Mouse (Mus musculus) spleen, adult 18-20 months (tissue): ENCODE measurements around the gene Pla2g4e.

Experiments used
- DNase-seq, 2 experiments: peaks; one replicate each; pipeline ENCODE4 v3.0.0; 2022; ENCODE audit warnings: mixed read lengths in 2 of 2

The Pla2g4e gene

GRCm38 (mm10) chr2:120153586-120154360 is 91.4 kb downstream of the Pla2g4e start:
- no peak for DNase-seq

DNA sequence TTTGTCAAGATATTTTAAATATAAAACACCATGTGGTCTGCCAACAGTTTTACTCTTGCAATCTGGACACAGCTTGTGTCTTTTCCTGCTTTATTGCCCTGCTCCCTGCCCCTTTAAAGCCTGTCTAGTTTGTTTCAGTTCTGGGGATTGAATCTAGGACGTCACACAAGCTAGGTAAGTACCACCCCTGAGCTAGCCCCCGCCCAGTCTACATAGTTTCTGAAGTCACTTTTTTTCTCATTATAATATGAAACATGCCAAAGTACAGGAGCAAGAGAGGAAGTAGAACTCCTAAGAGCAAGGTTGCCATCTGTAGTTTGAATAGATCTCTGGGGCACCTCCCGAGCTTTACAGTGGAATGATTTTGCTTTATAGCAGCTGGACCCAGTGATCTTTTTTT is 94.6 kb downstream of the Pla2g4e start:
- DNase-seq, result no peak

DNA sequence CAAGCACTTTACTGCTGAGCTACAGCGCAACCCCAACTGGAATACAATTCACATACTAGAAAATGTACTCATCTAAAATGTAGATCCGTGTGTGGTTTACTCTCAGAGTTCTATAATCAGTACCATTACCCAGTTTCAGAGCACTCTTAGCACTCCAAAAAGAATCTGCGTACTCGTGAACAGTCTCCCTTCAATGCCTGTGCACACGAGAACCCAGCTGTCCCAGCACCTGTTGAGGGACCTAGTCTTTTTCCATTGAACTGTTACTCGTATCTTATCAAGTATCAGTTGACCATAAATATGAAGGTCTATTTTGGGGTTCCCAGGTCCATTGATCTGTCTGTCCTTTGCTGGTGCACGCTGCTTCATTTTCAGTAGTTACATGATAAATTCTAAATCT is 95.5 kb downstream of the Pla2g4e start:
- DNase-seq, result no peak

GRCm38 (mm10) chr2:120147999-120148398 is 97.1 kb downstream of the Pla2g4e start:
- DNase-seq, result no peak

DNA sequence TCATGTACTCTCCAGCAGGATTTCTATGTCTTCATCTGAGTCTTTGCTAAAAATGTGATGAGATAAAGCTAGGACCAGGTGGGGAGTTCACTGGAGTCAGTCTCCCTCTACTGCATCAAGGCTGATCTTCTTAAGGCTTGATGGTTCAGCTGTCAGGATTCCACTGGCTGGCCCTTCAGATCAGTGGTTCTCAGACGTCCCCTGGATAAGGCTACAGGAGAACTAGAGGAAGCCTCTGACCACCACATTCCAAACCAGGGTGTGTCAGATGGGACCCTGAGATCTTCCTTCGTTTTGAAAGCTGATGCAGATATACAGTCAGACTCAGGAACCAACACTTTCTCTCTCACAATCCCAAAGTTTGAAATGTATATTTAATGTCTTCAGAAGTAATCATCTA is 97.8 kb downstream of the Pla2g4e start:
- DNase-seq, result no peak

DNA sequence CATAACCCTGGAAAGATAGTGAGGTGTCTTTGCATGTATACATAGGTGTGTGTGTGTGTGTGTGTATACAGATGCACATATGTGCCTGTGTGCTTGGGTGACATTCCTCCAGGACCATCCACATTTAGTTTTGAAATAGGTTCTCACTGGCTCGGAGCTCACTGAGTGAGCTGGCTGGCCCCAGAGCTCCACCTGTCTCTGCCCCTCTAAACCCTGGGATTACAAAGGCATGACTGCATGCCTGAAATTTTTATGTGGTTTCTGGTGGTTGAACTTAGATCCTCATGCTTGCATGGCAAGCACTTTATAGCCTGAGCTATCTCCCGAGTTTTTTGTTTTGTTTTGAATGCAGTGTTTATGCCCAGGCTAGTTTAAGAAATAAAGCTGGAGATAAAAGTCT is 98.6 kb downstream of the Pla2g4e start:
- no peak for DNase-seq

DNA sequence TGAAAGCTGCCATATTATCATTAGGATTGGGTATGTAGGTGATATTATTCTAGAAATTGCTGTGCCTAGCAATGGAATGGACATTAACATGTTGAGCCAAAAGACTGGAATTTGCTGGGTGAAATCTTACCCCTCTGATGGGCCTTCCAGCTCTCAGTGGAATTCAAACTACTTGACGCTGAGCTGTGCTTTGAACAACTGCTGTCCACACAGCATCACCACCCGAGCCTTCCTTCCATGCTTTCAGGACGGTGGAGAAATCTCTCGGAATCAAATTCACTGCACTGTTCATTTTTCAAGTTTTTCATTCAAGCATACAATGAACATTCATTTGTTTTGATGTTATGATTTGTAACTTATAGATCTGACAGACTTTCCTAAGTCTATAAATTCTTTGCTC is 100.7 kb downstream of the Pla2g4e start:
- DNase-seq, result no peak

DNA sequence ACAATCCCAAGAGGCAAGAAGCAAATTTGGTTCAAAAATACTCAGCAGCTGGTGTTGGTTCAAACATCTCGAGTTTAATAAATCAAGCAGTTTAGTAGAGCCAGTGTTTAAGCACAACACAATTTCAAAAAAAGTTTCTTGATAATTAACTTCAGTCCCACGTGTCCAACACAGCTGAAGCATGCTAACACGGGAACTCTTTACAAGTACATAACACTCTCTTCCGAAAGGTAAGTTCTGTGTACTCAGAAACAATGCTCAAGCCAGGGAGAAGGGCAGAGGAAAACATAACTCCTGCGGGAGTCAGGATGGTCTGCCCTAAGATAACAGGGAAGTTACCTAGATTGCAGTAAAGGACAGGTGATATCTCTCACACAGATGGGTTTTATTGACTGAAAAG is 102.8 kb downstream of the Pla2g4e start:
- no peak for DNase-seq

DNA sequence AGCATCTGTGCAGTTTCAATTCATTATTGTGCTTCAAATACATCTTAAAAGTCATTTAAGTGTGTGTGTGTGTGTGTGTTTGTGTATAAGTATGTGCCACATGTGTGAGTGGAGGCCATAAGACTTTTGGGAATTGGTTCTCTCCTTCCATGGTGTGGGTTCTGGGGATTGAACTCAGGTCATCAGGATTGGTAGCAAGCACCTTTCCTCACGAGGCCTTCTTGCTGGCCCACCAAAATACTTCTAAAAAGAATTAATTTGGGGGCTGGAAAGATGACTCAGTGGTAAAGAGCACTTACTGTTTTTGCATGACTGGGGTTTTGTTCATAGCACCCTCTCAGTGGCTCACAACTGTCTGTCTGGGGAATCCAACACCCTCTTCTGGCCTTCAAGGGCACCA is 103.5 kb downstream of the Pla2g4e start:
- no peak for DNase-seq

GRCm38 (mm10) chr2:120140326-120140725 is 104.8 kb downstream of the Pla2g4e start:
- DNase-seq, result no peak

- DNase-seq, result no peak
These were observed 106.0 kb downstream of the Pla2g4e start for GRCm38 (mm10) chr2:120139091-120139490.

GRCm38 (mm10) chr2:120137281-120137680 is 107.9 kb downstream of the Pla2g4e start:
- DNase-seq, result no peak

- peak; percentile 36 to 41 for DNase-seq
These were observed 110.6 kb downstream of the Pla2g4e start for GRCm38 (mm10) chr2:120134453-120135075.

GRCm38 (mm10) chr2:120131881-120132280 is 113.3 kb downstream of the Pla2g4e start:
- DNase-seq, result no peak

DNA sequence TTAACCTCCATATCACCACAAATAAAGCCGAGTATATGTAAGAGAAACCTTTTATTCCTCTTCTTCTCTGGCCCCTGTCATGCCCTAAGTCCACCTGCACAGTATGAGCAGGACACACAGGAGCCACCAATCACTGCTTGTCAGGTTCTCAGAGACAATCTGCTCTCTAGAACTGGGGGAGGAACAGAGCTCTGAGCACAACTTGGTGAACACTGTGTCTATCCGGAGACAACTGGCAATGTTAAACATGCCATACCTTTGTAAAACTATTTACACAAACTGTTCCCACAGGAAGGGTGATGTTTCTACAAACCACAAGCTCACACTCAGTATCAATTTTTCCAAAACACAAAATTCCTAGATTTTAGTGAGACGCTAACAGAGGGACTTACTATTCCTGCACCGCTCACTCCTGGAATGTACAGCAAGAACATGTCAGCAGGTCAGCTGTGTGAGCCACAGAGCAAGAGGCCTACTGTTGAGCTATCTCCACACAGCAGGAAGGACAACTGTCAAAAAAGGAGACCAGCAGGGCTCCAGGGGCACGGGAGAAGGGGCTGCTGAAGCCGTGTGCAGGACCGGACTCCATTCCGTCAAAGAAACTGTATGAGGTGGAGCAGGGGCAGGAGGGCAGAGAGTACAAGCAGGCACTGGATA is 115.8 kb downstream of the Pla2g4e start:
- DNase-seq, result no peak

GRCm38 (mm10) chr2:120128611-120129051 is 116.5 kb downstream of the Pla2g4e start:
- no peak for DNase-seq

- DNase-seq, result no peak
These were observed 117.1 kb downstream of the Pla2g4e start for GRCm38 (mm10) chr2:120128011-120128410.

- DNase-seq, result no peak
These were observed 118.2 kb downstream of the Pla2g4e start for GRCm38 (mm10) chr2:120126901-120127300.

GRCm38 (mm10) chr2:120126408-120126807 is 118.7 kb downstream of the Pla2g4e start:
- DNase-seq, result no peak

DNA sequence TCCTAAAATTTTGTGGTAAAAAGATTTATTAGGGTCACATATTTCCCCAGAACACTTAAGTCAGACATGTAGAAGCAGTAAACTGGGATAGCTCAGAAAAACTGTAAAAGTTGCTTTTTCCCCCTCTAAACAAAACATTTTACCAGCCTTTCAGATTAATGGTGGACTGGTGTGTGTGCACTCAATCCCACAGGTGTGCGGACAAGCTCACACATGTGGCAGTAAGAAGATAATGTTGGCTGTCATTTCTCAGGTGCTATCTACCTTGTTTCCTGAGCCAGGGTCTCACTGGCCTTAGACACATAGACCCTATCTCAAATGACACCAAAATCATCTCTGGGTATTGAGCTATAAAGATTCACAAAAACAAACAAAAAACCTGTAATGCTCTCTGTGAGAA is 119.7 kb downstream of the Pla2g4e start:
- no peak for DNase-seq

- DNase-seq, result no peak
These were observed 120.2 kb downstream of the Pla2g4e start for GRCm38 (mm10) chr2:120124946-120125345.

DNA sequence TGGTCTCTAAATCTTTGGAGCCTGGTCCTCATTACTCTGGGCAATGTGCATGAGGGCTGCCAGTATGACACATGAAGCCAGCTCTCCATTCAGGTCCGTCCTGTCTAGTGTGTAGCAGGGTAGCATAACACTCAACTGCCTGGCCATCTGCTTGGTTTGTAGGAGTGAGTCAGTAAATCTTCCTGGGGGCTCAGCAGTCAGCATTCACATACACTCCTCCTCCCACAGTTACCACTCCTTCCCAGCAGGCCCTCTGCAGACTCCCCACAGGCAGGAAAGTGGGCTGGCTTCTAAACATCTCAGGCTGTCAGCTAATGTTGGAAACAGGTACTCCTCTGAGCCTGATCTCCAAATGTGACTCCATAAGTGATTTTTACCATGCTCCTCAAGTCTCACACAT is 121.0 kb downstream of the Pla2g4e start:
- DNase-seq, result no peak

GRCm38 (mm10) chr2:120122983-120123382 is 122.2 kb downstream of the Pla2g4e start:
- DNase-seq, result no peak

DNA sequence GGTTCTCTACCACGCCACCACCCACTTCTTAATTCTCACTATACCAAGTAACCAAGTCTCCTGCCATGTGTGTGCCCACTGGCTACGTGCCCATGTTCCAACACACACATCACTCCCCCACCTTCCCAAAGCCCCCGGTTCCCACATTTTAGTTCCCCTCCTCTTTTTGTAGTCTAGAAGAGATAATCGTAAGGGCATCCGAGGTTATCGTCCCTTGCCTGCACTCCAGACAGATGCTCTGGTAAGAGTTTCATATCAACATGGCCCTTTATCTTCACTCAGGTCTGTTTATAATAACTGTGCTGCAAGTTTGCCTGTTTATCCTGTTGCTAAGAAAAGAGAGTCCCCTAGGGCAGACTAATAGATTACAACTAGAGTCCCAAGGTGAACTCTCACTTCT is 127.8 kb downstream of the Pla2g4e start:
- no peak for DNase-seq
